Mouse (Mus musculus) gastrocnemius, postnatal 10 days (tissue): ENCODE measurements around the gene Gng11. TPM values are rescaled to one million over a fixed set of nuclear protein-coding genes. Genes with fewer than 3 reads are reported as not detected.

Experiments used
- total RNA-seq, 2 experiments: library from RNA; stranded (reverse); gene quantifications; 2 replicates each; pipeline ENCODE4 v1.2.3; 2021

Gene Gng11
- total RNA-seq, 2 experiments from 2014 or later: 64.0 to 65.6 TPM

Other genes with a start within 250 kb of the Gng11 start
- 1 to 10 TPM; 2.4 to 2.9 TPM for gene Calcr, start 239.2 kb upstream of the Gng11 start, total RNA-seq
- gene Tfpi2, start 15.0 kb upstream of the Gng11 start, total RNA-seq: 1 to 10 TPM; 1.6 to 2.7 TPM
- gene Gngt1, start 10.1 kb upstream of the Gng11 start, total RNA-seq: not detected
- gene Bet1, start 83.1 kb downstream of the Gng11 start, total RNA-seq: 10 to 100 TPM; 23.7 to 27.1 TPM